Comparison of ENCODE assay signal across 11 mouse cellular contexts in the genomic region with DNA sequence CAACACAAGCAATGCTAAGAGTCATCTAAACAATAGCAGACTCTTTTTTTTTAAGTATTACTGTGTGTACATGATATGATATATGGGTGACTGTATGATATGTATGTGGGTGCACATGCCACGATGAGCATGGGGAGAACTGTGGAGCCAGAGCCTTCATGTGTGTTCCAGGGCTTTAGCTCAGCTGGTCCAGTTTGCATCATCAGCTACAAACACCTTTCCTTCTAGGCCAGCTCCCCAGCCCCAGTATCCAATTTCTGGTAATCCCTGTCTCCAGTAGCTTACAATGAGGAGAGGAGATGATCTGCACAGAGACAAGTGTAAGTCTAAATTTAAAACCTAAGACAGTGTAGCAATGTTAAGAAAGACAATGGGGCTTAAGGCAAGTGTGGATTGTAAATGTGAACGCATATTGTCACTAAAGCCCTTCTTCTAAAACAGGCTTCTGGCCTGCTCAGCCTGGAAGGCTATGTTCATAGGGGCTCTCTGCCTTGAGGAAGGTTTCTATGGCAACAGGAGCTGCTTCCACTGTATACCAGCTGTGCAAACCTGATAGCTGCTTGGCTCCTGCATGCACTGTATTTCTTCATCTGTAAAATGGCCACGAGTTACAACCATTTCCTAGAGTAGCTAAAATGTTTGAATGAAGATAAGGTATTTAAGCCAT.
DNase-seq lines count a peak whose midpoint lies in the region; ATAC-seq lines count a peak whose summit lies in the region.
"Had no signal": no experiment of that assay in that cellular context is flagged by ENCODE, and none has a peak within 500 bp of the region (broad histone marks: within the 10 kb centered on the region; RNA-seq: fewer than 3 reads in every experiment).

No protein-coding gene starts in this region.

- intact Hi-C loops in left cerebral cortex, postnatal 14 days (cut with DNase I): no loop called here
- intact Hi-C loops in left cerebral cortex, postnatal 4 days (cut with DNase I): no loop called here

- H3K4me3 ChIP-seq in embryonic facial prominence, embryonic 13.5 days: no peak overlapping the region
- no peak overlapping the region for H3K4me3 ChIP-seq in hindbrain, embryonic 14.5 days (replicated peaks; ENCODE audit: low read length)
- no peak overlapping the region for H3K4me3 ChIP-seq in neural tube, embryonic 12.5 days
- H3K4me3 ChIP-seq: myocyte had no signal

- H3K9ac ChIP-seq in embryonic facial prominence, embryonic 13.5 days: no peak overlapping the region
- H3K9ac ChIP-seq in hindbrain, embryonic 14.5 days: no peak overlapping the region
- no peak overlapping the region for H3K9ac ChIP-seq in neural tube, embryonic 12.5 days

- 41% methylated on average over 3 of the region's 3 CpGs for WGBS in embryonic facial prominence, embryonic 13.5 days
- 36% methylated on average over 3 of the region's 3 CpGs for WGBS in hindbrain, embryonic 14.5 days
- WGBS in neural tube, embryonic 12.5 days: 50% methylated on average over 3 of the region's 3 CpGs

- H3K4me1 ChIP-seq in embryonic facial prominence, embryonic 13.5 days: peaks cover 17% of the 10 kb centered on the region
- H3K4me1 ChIP-seq in hindbrain, embryonic 14.5 days (replicated peaks; ENCODE audit: control insufficient read depth, insufficient read depth, low read length): peaks cover 13% of the 10 kb centered on the region
- peaks cover 7% of the 10 kb centered on the region for H3K4me1 ChIP-seq in neural tube, embryonic 12.5 days

- H3K27ac ChIP-seq in embryonic facial prominence, embryonic 13.5 days: no peak overlapping the region
- peak overlapping the region; percentile 82 for H3K27ac ChIP-seq in hindbrain, embryonic 14.5 days
- no peak overlapping the region for H3K27ac ChIP-seq in neural tube, embryonic 12.5 days

- H3K9me3 ChIP-seq in embryonic facial prominence, embryonic 13.5 days: no peaks in the 10 kb centered on the region
- H3K9me3 ChIP-seq in hindbrain, embryonic 14.5 days (ENCODE audit: control insufficient read depth, low read length): no peaks in the 10 kb centered on the region
- H3K9me3 ChIP-seq in neural tube, embryonic 12.5 days: no peaks in the 10 kb centered on the region

- no peaks in the 10 kb centered on the region for H3K27me3 ChIP-seq in embryonic facial prominence, embryonic 13.5 days
- H3K27me3 ChIP-seq in hindbrain, embryonic 14.5 days (ENCODE audit: control insufficient read depth, insufficient read depth, low read length): no peaks in the 10 kb centered on the region
- no peaks in the 10 kb centered on the region for H3K27me3 ChIP-seq in neural tube, embryonic 12.5 days (replicated peaks)

- peak; percentile 29 to 57 for DNase-seq in left cerebral cortex, postnatal 14 days (ENCODE audit: low spot score in 2 of 2)
- no peak for DNase-seq in left cerebral cortex, postnatal 4 days
- peak; percentile 70 for DNase-seq in hindbrain, embryonic 14.5 days (ENCODE audit: low spot score)
- no peak for DNase-seq in adrenal gland, adult 18-20 months (ENCODE audit: low spot score in 2 of 2)
- no peak for DNase-seq in testis, postnatal 10 days (ENCODE audit: low spot score)
- DNase-seq in adrenal gland, postnatal 25 days: no peak
- DNase-seq: heart, postnatal 14 days; thymus, adult 18-20 months had no signal

- no peak overlapping the region for H3K4me2 ChIP-seq in embryonic facial prominence, embryonic 13.5 days
- H3K4me2 ChIP-seq in hindbrain, embryonic 14.5 days (replicated peaks): no peak overlapping the region
- H3K4me2 ChIP-seq in neural tube, embryonic 12.5 days (replicated peaks): no peak overlapping the region

- 0 out of 2 replicates have a peak, but pooled peaks have one; percentile 48 for ATAC-seq in embryonic facial prominence, embryonic 13.5 days (ENCODE audit: insufficient number of reproducible peaks, insufficient read depth, low FRiP score, low TSS enrichment, low read depth)
- peak; percentile 97 for ATAC-seq in hindbrain, embryonic 14.5 days (ENCODE audit: low FRiP score)
- peak; percentile 92; the same call in 1 of the 2 replicates for ATAC-seq in neural tube, embryonic 12.5 days (ENCODE audit: low FRiP score, low read depth)

- no peaks in the 10 kb centered on the region for H3K36me3 ChIP-seq in embryonic facial prominence, embryonic 13.5 days
- no peaks in the 10 kb centered on the region for H3K36me3 ChIP-seq in hindbrain, embryonic 14.5 days (replicated peaks; ENCODE audit: control insufficient read depth, insufficient read depth)
- no peaks in the 10 kb centered on the region for H3K36me3 ChIP-seq in neural tube, embryonic 12.5 days

Comparison
In these comparisons a context has a peak if more than half of its experiments do, and no peak if none do; other contexts are left out.
1. DNase-seq: peak in left cerebral cortex, postnatal 14 days (2 of 2) and hindbrain, embryonic 14.5 days (single experiment); none in left cerebral cortex, postnatal 4 days (single experiment), adrenal gland, adult 18-20 months (0 of 2), testis, postnatal 10 days (single experiment) and adrenal gland, postnatal 25 days (single experiment).
2. Peak in every context shown above with its lines, with median percentiles within 50 percentile points of each other: ATAC-seq.